Mouse (Mus musculus) left cerebral cortex, adult 18-20 months (tissue): ENCODE data around the gene Egfem1. TPM values are rescaled to one million over a fixed set of nuclear protein-coding genes. Genes with fewer than 3 reads are reported as not detected.

ENCODE experiments used
- DNase-seq, 2 experiments: peaks; one replicate each; pipeline ENCODE4 v3.0.0; 2021 to 2022; ENCODE audit warnings: low spot score in 2 of 2, mixed read lengths in 1 of 2
- long read RNA-seq, 2 experiments: library from polyadenylated mRNA; stranded (forward); transcript quantifications; one replicate each; pipeline ENCODE4 v2.0.0; 2021
- total RNA-seq, 2 experiments: library from RNA; stranded (reverse); gene quantifications; 2 replicates each; pipeline ENCODE4 v1.2.3; 2021

The Egfem1 gene
- 10 to 100 TPM; 15.5 to 20.3 TPM for total RNA-seq
- long read RNA-seq, experiment 1, partial matches to known transcripts = 0 of 4 reads
- long read RNA-seq, experiment 1, other reads (novel, unspliced or antisense) = 4 of 4 reads
- long read RNA-seq, experiment 2, partial matches to known transcripts = 0 of 1 reads
- long read RNA-seq, experiment 2, other reads (novel, unspliced or antisense) = 1 of 1 reads

DNA sequence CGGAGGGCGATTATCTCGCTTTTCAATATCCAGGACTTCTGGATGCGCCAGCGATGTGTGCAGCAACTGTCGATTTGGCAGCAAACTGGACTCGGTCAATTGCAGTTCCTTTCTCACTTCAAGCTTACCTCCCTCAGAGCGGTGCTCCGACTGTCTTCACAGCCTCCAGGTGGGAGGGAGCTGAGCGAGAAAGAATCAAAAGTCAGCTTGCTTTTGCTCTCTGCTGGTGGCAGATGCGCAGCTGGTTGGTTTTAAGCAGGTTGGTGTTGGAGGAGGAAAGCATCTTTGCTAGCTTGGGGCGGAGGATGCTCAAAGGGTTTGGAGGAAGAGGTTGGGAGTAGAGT is at the start of gene Egfem1:
Gene Egfem1, plus strand, starts transcription at position 72 of the 344 bp plus-strand sequence.
- peak in 1 of 2 experiments; percentile 47 for DNase-seq

- no peak for DNase-seq
These were observed 48.7 kb upstream of the Egfem1 start for GRCm38 (mm10) chr3:29033107-29033506.

GRCm38 (mm10) chr3:29036146-29036545 is 45.7 kb upstream of the Egfem1 start:
- DNase-seq = peak; percentile 42 to 45

- no peak for DNase-seq
These were observed 45.2 kb upstream of the Egfem1 start for GRCm38 (mm10) chr3:29036620-29037019.

DNA sequence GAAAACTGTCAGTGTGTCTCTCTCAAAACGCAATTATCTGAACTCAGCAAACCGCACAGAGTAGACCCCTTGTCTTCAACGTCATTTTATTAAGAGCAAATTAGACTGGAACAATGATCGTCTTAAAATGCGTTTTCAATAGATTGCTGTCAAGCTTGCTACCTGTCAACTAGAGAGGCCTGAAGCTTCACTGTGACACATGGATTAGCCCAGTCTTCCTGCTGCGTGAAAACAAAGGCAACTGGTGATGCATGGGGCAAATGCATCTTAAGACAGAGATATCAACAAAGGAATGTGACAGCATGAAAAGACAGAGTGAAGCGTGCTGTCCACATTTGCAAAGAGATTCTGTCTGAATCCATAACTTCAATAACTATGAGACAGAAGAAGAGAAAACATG is 41.8 kb upstream of the Egfem1 start:
- no peak for DNase-seq

DNA sequence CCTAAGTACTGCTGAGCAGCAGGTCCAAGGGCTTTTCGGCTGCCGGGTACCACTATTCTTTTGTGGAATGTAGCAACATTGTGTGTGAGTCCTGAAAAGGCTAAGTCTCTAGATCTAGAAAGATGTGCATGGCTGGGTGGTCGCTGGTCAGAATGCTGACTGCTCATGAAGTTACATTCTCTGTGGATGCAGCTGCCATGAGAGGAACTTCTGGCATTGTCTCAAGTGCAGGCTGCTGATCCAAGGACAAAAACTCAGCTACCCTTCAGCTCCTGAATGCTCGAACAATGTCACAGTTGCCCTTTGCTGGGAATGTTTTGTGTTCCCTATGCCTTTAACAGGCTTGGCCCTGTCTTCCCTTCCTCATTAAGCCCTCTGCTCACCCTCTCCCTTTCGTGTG is 35.5 kb upstream of the Egfem1 start:
- no peak for DNase-seq

DNA sequence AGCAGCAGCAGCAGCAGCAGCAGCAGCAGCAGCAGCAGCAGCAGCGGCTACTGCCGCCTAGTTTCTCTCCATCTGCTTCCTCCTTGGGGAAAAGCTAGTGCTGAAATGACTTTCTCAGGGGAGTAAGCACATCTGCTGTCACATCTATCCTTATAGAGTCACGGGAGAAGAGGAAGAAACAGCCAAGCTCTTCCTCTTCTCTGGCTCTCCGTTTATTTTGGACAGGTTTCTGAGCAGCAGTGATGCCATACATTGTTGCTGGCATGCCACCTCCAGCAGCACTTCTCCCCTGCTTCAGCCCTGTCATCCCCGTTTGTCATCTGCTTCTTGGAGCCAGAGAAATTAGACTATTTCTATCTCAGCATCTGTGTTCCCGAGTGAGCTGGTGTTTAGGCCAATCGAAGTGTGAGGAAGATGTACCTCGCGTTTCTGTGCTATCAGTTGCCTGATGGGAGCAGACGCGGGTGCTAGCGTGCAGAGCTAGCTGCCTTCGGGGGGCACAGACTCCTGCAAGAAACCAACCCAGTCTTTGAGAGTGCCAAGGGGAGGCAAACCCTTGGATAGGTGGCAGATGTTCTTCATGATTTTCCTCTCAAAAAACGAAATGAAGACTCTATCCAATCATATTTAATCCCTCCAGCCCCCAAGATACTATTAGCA is 34.4 kb upstream of the Egfem1 start:
- DNase-seq = peak; percentile 7

GRCm38 (mm10) chr3:29063156-29063555 is 18.7 kb upstream of the Egfem1 start:
- DNase-seq = no peak

- DNase-seq = no peak
These were observed 13.3 kb upstream of the Egfem1 start for GRCm38 (mm10) chr3:29068428-29069098.

DNA sequence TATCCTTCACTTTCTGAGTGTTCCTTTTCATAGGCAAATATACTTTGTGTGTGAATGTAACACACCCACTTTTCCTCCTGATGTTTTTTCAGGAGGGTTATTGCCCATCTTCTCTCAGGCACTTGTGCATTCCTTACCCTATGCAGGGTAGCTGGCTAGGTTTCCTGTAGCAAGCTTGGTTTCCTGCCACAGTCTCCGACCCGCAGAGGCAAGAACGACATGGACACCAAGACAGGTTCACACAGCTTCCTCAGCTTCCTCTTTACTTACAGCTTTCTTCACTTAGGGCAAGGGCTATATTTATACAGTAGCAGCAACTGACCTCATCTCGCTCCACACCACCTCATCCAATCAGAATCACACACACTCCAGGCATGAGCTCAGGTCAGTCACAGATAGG is 10.5 kb upstream of the Egfem1 start:
- DNase-seq = no peak

- peak; percentile 3 to 17 for DNase-seq
These were observed 306 bp upstream of the Egfem1 start for GRCm38 (mm10) chr3:29081517-29081916.

DNA sequence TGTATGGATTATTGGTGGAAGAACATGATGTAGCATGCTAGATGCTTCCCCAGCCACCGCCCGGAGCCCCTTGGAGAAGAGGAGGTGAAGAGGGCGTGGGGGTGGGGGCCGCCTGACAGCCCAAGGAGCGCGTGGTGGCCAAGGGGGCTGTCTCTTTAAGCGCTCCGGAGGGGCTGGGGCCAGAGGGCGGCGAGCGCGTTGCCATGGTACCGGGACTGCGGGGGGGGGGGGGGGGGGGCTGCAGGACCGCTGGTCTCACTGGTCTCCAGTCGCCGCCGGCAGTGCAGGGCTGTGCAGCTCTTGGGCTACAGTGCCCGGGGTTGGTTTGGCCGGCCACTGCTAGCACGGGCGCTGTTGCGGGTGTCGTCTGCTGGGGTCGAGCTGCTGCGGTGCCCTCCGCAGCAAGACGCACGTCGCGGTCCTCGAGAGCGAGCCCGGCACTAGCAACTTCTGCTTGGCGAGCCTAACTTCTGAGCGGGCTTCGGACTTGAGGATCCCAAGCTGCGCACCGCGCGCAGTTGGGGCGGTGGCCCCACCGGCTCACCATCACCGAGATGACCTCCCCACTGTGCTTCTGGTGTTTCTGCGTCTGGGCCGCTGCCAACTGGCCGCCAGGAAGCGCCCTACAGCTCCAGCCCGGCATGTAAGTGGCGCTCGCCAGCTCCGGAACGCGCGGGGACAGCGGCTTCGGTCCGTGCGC is 623 bp downstream of the Egfem1 start:
- peak; percentile 31 to 47 for DNase-seq

- no peak for DNase-seq
These were observed 1.1 kb downstream of the Egfem1 start for GRCm38 (mm10) chr3:29082996-29083350.

GRCm38 (mm10) chr3:29098467-29098866 is 16.6 kb downstream of the Egfem1 start:
- DNase-seq = no peak

- DNase-seq = no peak
These were observed 24.3 kb downstream of the Egfem1 start for GRCm38 (mm10) chr3:29106016-29106723.

DNA sequence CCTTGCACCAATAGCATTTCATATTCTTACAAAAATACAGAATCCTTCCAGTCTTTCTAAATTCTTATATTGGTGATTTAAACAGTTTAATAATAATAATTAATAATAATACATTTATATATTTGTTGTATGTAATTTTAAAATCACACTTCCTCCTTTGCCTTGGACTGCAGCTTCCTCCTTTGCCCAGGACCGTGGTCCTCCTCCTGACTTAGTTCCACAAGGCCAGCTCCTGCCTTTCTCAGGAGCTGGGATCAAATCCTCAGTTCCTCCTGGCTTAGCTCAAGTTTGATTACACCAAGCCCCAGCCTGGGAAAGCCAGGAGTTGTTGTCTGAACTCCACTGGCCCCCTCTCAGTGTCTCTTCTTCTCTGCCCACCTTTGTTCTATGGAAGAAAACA is 25.3 kb downstream of the Egfem1 start:
- no peak for DNase-seq

DNA sequence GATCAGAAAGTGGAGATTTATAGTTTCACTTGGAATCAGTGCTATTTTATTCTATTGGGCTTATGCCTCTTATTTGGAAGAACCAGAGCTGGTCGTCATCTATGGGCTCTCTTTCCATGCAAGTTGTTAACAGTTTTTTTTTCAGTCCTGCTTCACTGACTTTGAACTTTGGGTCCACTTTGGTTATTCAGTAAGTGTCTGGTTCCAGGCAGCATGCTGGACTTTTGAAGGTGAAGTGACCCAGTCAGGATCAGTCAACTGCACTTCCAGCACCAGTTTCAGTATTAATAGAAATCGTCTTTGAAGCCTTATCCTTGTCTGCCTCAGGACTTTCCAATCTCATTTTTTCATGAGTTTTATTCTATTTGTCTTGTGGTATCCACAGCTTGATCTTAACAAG is 28.5 kb downstream of the Egfem1 start:
- DNase-seq = no peak

DNA sequence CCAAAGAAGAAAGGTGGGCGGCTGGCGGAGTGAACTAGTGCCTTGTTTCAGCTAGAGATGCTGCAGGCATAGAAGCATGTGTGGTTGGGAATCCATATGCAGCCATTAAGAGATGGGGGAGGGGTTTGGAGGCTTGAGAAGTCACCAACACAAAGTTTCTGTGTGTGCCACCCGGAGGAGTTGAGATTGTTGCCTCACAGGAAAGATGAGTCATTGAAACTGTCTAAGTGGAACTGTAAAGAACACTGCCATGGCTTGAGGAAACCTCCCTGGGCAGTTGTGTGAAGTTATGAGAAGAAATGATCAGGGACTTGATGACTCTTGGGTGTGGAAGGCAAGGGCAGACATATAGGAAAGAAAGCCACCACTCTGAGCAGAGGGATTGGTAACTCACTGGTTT is 32.7 kb downstream of the Egfem1 start:
- no peak for DNase-seq

- no peak for DNase-seq
These were observed 35.6 kb downstream of the Egfem1 start for GRCm38 (mm10) chr3:29117379-29117778.

GRCm38 (mm10) chr3:29122556-29122955 is 40.7 kb downstream of the Egfem1 start:
- DNase-seq = no peak
